10 mouse cellular contexts compared by ENCODE assay signal in genomic region chr9:116535709-116536108, GRCm38 (mm10).
DNase-seq lines count a peak whose midpoint lies in the region; ATAC-seq and TF ChIP-seq lines count a peak whose summit lies in the region.
"Had no signal": no experiment of that assay in that cellular context is flagged by ENCODE, and none has a peak within 500 bp of the region (broad histone marks: within the 10 kb centered on the region; RNA-seq: fewer than 3 reads in every experiment).

No protein-coding gene starts in this region.

- TF ChIP-seq CTCF in layer of hippocampus, adult 2 months (conservative IDR thresholded peaks at IDR 0.05): peak; percentile 58

- ATAC-seq in megakaryocyte progenitor cell, adult 5-6 weeks (replicated peaks; ENCODE audit: poor library complexity): peak; percentile 90

- H3K27ac ChIP-seq in layer of hippocampus, adult 2 months: no peak overlapping the region
- H3K27ac ChIP-seq: hindbrain, embryonic 15.5 days had no signal

- no peak overlapping the region for H3K4me3 ChIP-seq in layer of hippocampus, adult 2 months
- H3K4me3 ChIP-seq: hindbrain, embryonic 15.5 days; megakaryocyte, embryonic 14.5 days had no signal

- DNase-seq in adrenal gland, postnatal 10 days: peak; percentile 23
- no peak for DNase-seq in adrenal gland, postnatal 4 days (ENCODE audit: low spot score in 2 of 2)
- no peak for DNase-seq in layer of hippocampus, adult 2 months (ENCODE audit: low spot score in 2 of 2)
- DNase-seq in layer of hippocampus, postnatal 10 days (ENCODE audit: low spot score in 2 of 2): no peak
- DNase-seq in WW6 (ENCODE audit: low read depth, low spot score): peak; percentile 28
- no peak for DNase-seq in c-Kit-positive CD71-positive TER-119-positive erythroid progenitor cells, embryonic 14.5 days (ENCODE audit: low spot score)
- no peak for DNase-seq in cerebellum, postnatal 25 days

Comparison
In these comparisons a context has a peak if more than half of its experiments do, and no peak if none do; other contexts are left out.
1. DNase-seq: peak in adrenal gland, postnatal 10 days (single experiment) and WW6 (single experiment); none in adrenal gland, postnatal 4 days (0 of 2), layer of hippocampus, adult 2 months (0 of 2), layer of hippocampus, postnatal 10 days (0 of 2), c-Kit-positive CD71-positive TER-119-positive erythroid progenitor cells, embryonic 14.5 days (single experiment) and cerebellum, postnatal 25 days (0 of 2).